Mouse (Mus musculus): ENCODE data around the gene Ly86. TPM values are rescaled to one million over a fixed set of nuclear protein-coding genes. Genes with fewer than 3 reads are reported as not detected.

Ly86 gene
- polyA plus RNA-seq (2012; rRNA removed) (7.0 and 7.1 TPM in 2 replicates), polyA plus RNA-seq (2014; fragmentation: Nextera tagmentation; extraction: Ambion mirVana) (13.6 and 14.1 TPM in 2 replicates)

DNA sequence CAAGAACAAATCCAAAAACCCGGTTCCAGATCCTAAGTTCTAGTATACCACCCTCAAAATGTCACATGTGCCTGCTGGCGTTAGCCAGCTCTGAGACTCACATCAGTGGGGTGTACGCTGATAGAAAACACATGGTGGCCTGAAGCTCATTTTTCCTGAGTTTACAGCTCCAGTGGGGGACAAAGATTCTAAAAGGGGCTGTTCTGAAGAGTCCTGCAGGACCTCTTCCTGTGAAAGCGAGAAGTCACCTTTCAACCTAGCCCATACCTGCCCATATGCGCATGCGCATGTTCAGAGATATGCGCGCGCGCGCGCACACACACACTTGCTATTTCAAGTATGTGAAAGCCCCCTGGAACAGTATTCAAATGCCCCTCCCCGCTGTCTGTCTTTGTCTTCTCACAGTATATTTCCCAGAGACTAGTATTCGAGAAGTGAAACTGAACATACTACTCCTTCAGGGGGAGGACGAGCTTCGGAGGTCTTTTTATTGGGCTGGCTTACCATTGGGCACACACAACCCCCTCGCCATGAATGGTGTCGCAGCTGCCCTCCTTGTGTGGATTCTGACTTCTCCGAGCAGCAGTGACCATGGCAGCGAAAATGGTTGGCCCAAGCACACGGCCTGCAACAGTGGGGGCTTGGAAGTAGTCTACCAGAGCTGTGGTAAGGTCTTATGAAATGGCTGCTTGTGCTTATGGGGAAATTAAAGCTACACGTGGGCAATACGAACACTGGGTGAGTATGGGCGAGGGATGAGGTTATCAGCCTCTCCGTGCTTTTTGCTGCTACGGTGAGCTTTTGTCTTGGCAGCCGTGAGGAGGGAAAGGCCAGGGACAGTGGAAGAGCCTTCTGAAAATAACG, at the start of gene Ly86:
Gene Ly86 (plus strand): TSS at position 300 of the 864 bp plus-strand sequence.
- no peak within 1 kb of the TSS for H3K27ac ChIP-seq
- DNase-seq (ENCODE audit: low read depth in 3 of 3, low spot score in 3 of 3), result no peak

DNA sequence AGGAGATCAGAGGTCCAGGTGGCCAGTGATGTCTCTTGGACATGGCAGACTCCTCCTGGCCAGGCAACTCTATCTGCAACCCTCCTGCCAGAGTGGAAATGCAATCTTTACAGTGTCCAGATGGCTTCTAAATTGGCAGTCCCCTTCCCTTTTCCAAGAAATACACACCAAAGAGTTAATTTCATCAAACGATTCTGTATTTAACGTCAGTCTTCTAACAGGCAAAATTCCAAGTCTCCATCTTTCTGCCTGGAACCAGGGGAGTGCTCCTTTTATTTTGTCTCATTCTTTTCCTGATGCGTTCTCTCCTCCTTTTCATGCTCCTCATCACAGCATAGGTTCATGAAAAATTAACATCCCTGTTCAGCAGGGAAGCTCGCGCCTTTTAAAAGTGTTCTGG, 47.1 kb upstream of the Ly86 start:
- H3K9ac ChIP-seq (replicated peaks), result no peak overlapping the region
- DNase-seq (ENCODE audit: low read depth in 3 of 3, low spot score in 3 of 3) (no peak), ATAC-seq (ENCODE audit: insufficient read depth) (no peak)
- no peaks in the 10 kb centered on the region for H3K9me3 ChIP-seq (ENCODE audit: control insufficient read depth, low read length)
- no peaks in the 10 kb centered on the region for H3K27me3 ChIP-seq (ENCODE audit: control insufficient read depth, insufficient read depth, low read length)
- 65% methylated on average over 5 of the region's 5 CpGs for WGBS (ENCODE audit: insufficient replicate concordance)
- H3K4me1 ChIP-seq (replicated peaks; ENCODE audit: control insufficient read depth in 2 of 2, insufficient read depth in 2 of 2, low read length in 1 of 2), result no peaks in the 10 kb centered on the region
- TF ChIP-seq EP300 (IDR thresholded peaks at IDR 0.05; ENCODE audit: low read depth) (no peak), CTCF (IDR thresholded peaks at IDR 0.05; ENCODE audit: low read depth) (no peak)
- no peak overlapping the region for H3K4me3 ChIP-seq (ENCODE audit: insufficient read depth in 1 of 2, low read depth in 2 of 2, low read length in 2 of 2)
- H3K4me2 ChIP-seq (ENCODE audit: low read depth), result no peak overlapping the region
- H3K27ac ChIP-seq, result no peak overlapping the region
- no peaks in the 10 kb centered on the region for H3K36me3 ChIP-seq (replicated peaks; ENCODE audit: control insufficient read depth, insufficient read depth, low read depth)

More for the DNA sequence above, at the start of gene Ly86:
- ATAC-seq (ENCODE audit: insufficient read depth), result no peak
- Histone ChIP-seq H3K4me3 (ENCODE audit: insufficient read depth in 1 of 2, low read depth in 2 of 2, low read length in 2 of 2) (no peak within 1 kb of the TSS), H3K27me3 (ENCODE audit: control insufficient read depth, insufficient read depth, low read length) (no peaks in the 10 kb centered on the region), H3K4me1 (replicated peaks; ENCODE audit: control insufficient read depth in 2 of 2, insufficient read depth in 2 of 2, low read length in 1 of 2) (peaks cover 0 to 4% of the 10 kb centered on the region in 2 experiments; a peak in 1 of 4 replicates), H3K4me2 (ENCODE audit: low read depth) (no peak within 1 kb of the TSS), H3K36me3 (replicated peaks; ENCODE audit: control insufficient read depth, insufficient read depth, low read depth) (no peaks in the 10 kb centered on the region), H3K9me3 (ENCODE audit: control insufficient read depth, low read length) (no peaks in the 10 kb centered on the region), H3K9ac (replicated peaks) (no peak within 1 kb of the TSS)
- WGBS (ENCODE audit: insufficient replicate concordance), result 74% methylated on average over 28 of the region's 28 CpGs
- TF ChIP-seq CTCF (IDR thresholded peaks at IDR 0.05; ENCODE audit: low read depth), result no peak
- no peak for TF ChIP-seq EP300 (IDR thresholded peaks at IDR 0.05; ENCODE audit: low read depth)

DNA sequence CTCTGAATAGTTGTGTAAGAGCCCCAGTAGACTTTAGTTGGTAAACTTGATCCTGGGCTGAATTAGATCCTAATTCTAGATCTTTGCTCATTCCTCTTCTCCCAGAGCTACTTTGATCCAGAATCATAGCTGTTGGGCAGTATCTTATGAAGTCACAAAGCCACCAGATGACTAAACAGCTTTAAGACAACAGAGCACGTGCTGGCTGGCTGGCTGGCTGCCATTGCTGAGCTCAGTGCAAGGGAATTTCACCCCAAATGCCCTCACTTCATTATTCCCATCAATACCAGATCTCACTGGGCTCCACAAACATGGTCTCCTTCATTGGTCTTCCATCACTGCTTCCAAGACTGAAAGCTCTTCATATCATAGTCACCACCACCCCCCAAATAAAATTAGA, 46.2 kb upstream of the Ly86 start:
- 33% methylated on average over 1 of the region's 1 CpGs for WGBS (ENCODE audit: insufficient replicate concordance)
- H3K4me3 ChIP-seq (ENCODE audit: insufficient read depth in 1 of 2, low read depth in 2 of 2, low read length in 2 of 2), result no peak overlapping the region
- H3K4me1 ChIP-seq (replicated peaks; ENCODE audit: control insufficient read depth in 2 of 2, insufficient read depth in 2 of 2, low read length in 1 of 2), result no peaks in the 10 kb centered on the region
- no peak for TF ChIP-seq CTCF (IDR thresholded peaks at IDR 0.05; ENCODE audit: low read depth)
- no peak for TF ChIP-seq EP300 (IDR thresholded peaks at IDR 0.05; ENCODE audit: low read depth)
- H3K4me2 ChIP-seq (ENCODE audit: low read depth), result no peak overlapping the region
- no peak overlapping the region for H3K9ac ChIP-seq (replicated peaks)
- no peak overlapping the region for H3K27ac ChIP-seq
- no peak for DNase-seq (ENCODE audit: low read depth in 3 of 3, low spot score in 3 of 3)
- no peaks in the 10 kb centered on the region for H3K36me3 ChIP-seq (replicated peaks; ENCODE audit: control insufficient read depth, insufficient read depth, low read depth)
- no peak for ATAC-seq (ENCODE audit: insufficient read depth)
- H3K9me3 ChIP-seq (ENCODE audit: control insufficient read depth, low read length), result no peaks in the 10 kb centered on the region
- no peaks in the 10 kb centered on the region for H3K27me3 ChIP-seq (ENCODE audit: control insufficient read depth, insufficient read depth, low read length)

DNA sequence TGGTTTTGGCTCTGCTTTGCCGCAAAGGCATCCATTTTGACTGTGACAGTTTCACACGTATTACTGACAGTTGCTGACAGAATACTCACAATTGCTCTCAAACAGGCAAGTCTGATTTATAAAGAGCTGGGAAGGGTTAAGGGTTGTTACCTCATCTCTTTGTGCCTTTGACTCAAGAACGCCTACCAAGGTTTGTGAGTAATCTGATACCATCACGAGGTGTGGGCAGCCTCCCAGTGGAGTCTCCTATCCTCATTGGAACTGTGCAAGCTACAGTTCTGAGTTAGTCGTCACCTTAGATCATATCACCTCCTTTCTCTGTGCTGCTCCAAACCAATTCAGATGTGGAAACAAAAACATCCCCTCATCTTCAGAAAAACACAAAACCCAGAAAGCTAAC, 42.1 kb upstream of the Ly86 start:
- no peak overlapping the region for H3K9ac ChIP-seq (replicated peaks)
- ATAC-seq (ENCODE audit: insufficient read depth), result no peak
- no peak overlapping the region for H3K4me3 ChIP-seq (ENCODE audit: insufficient read depth in 1 of 2, low read depth in 2 of 2, low read length in 2 of 2)
- no peaks in the 10 kb centered on the region for H3K27me3 ChIP-seq (ENCODE audit: control insufficient read depth, insufficient read depth, low read length)
- DNase-seq (ENCODE audit: low read depth in 3 of 3, low spot score in 3 of 3), result no peak
- TF ChIP-seq CTCF (IDR thresholded peaks at IDR 0.05; ENCODE audit: low read depth) (no peak), EP300 (IDR thresholded peaks at IDR 0.05; ENCODE audit: low read depth) (no peak)
- H3K27ac ChIP-seq, result no peak overlapping the region
- no peaks in the 10 kb centered on the region for H3K4me1 ChIP-seq (replicated peaks; ENCODE audit: control insufficient read depth in 2 of 2, insufficient read depth in 2 of 2, low read length in 1 of 2)
- H3K9me3 ChIP-seq (ENCODE audit: control insufficient read depth, low read length), result no peaks in the 10 kb centered on the region
- no peak overlapping the region for H3K4me2 ChIP-seq (ENCODE audit: low read depth)
- 47% methylated on average over 5 of the region's 5 CpGs for WGBS (ENCODE audit: insufficient replicate concordance)
- no peaks in the 10 kb centered on the region for H3K36me3 ChIP-seq (replicated peaks; ENCODE audit: control insufficient read depth, insufficient read depth, low read depth)

DNA sequence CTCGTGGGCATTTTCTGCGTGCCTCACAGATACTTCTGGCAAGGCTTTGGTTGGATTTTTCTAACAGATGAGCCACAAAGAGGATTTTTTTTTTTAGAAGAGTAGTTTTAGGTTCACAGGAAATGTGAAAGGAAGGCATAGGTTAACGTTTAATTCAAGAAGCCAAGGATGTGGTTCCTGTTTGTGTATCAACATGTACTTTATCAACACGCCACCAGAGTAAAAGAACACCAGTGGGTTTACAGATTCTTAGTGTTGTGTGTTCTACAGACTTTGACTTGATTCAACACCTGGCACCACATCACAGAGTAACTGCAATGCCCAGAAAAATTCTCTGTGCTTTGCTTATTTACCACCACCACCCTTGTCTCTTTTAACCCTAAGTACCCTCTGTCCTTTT, 37.0 kb upstream of the Ly86 start:
- DNase-seq (ENCODE audit: low read depth in 3 of 3, low spot score in 3 of 3), result no peak
- Histone ChIP-seq H3K27ac (no peak overlapping the region), H3K4me3 (ENCODE audit: insufficient read depth in 1 of 2, low read depth in 2 of 2, low read length in 2 of 2) (no peak overlapping the region), H3K4me1 (replicated peaks; ENCODE audit: control insufficient read depth in 2 of 2, insufficient read depth in 2 of 2, low read length in 1 of 2) (no peaks in the 10 kb centered on the region), H3K27me3 (ENCODE audit: control insufficient read depth, insufficient read depth, low read length) (no peaks in the 10 kb centered on the region), H3K36me3 (replicated peaks; ENCODE audit: control insufficient read depth, insufficient read depth, low read depth) (no peaks in the 10 kb centered on the region), H3K9ac (replicated peaks) (no peak overlapping the region), H3K9me3 (ENCODE audit: control insufficient read depth, low read length) (no peaks in the 10 kb centered on the region), H3K4me2 (ENCODE audit: low read depth) (no peak overlapping the region)
- 32% methylated on average over 4 of the region's 4 CpGs for WGBS (ENCODE audit: insufficient replicate concordance)
- no peak for TF ChIP-seq CTCF (IDR thresholded peaks at IDR 0.05; ENCODE audit: low read depth)
- TF ChIP-seq EP300 (IDR thresholded peaks at IDR 0.05; ENCODE audit: low read depth), result no peak
- no peak for ATAC-seq (ENCODE audit: insufficient read depth)
